In genomic region chr2:70826436-70827230, GRCm38 (mm10) we compare ENCODE assay signal across 8 mouse cellular contexts. TPM values are rescaled to one million over a fixed set of nuclear protein-coding genes. Genes with fewer than 3 reads are reported as not detected.
A peak's percentile ranks its signal among the peaks of the same experiment; 100 is the strongest.
DNase-seq lines count a peak whose midpoint lies in the region; ATAC-seq lines count a peak whose summit lies in the region.

No protein-coding gene starts in this region.

- H3K27ac ChIP-seq in forebrain, embryonic 10.5 days: peak overlapping the region; percentile 100; the same call in 1 of the 2 replicates
- H3K27ac ChIP-seq in forebrain, embryonic 11.5 days (ENCODE audit: low read depth, low read length): no peak overlapping the region
- H3K27ac ChIP-seq in lung, embryonic 15.5 days: no peak overlapping the region
- no peak overlapping the region for H3K27ac ChIP-seq in intestine, embryonic 16.5 days (ENCODE audit: low read length)
- H3K27ac ChIP-seq in midbrain, embryonic 16.5 days (ENCODE audit: low read length): no peak overlapping the region

- peaks cover 29% of the 10 kb centered on the region for H3K4me1 ChIP-seq in forebrain, embryonic 10.5 days
- H3K4me1 ChIP-seq in forebrain, embryonic 11.5 days (replicated peaks; ENCODE audit: control insufficient read depth, insufficient read depth, low read length): 0 out of 2 replicates have a peak, but pooled peaks cover 2% of the 10 kb centered on the region
- H3K4me1 ChIP-seq in lung, embryonic 15.5 days: peaks cover 11% of the 10 kb centered on the region
- peaks cover 13% of the 10 kb centered on the region for H3K4me1 ChIP-seq in intestine, embryonic 16.5 days (ENCODE audit: control insufficient read depth, insufficient read depth, low read length)
- H3K4me1 ChIP-seq in midbrain, embryonic 16.5 days (ENCODE audit: control insufficient read depth, insufficient read depth, low read length): peaks cover 14% of the 10 kb centered on the region

- 87% methylated on average over 8 of the region's 8 CpGs for WGBS in forebrain, embryonic 10.5 days
- 80% methylated on average over 8 of the region's 8 CpGs for WGBS in forebrain, embryonic 11.5 days
- WGBS in lung, embryonic 15.5 days: 78% methylated on average over 8 of the region's 8 CpGs
- WGBS in intestine, embryonic 16.5 days: 65% methylated on average over 8 of the region's 8 CpGs
- 79% methylated on average over 8 of the region's 8 CpGs for WGBS in midbrain, embryonic 16.5 days

- DNase-seq in forebrain, embryonic 10.5 days (ENCODE audit: extremely low spot score, low spot score): no peak
- no peak for DNase-seq in forebrain, embryonic 11.5 days (ENCODE audit: low spot score)
- DNase-seq in lung, postnatal 25 days (ENCODE audit: low spot score): no peak
- DNase-seq in right cerebral cortex, adult 2 months (ENCODE audit: low spot score in 2 of 2): no peak
- DNase-seq in embryo, embryonic 10.5 days (ENCODE audit: low spot score): no peak

- H3K9me3 ChIP-seq in forebrain, embryonic 10.5 days: no peaks in the 10 kb centered on the region
- H3K9me3 ChIP-seq in forebrain, embryonic 11.5 days (ENCODE audit: control insufficient read depth, low read length): no peaks in the 10 kb centered on the region
- H3K9me3 ChIP-seq in lung, embryonic 15.5 days: no peaks in the 10 kb centered on the region
- no peaks in the 10 kb centered on the region for H3K9me3 ChIP-seq in intestine, embryonic 16.5 days (ENCODE audit: control insufficient read depth, low read length)
- H3K9me3 ChIP-seq in midbrain, embryonic 16.5 days (replicated peaks; ENCODE audit: control insufficient read depth, low read length, poor library complexity, severe bottlenecking): no peaks in the 10 kb centered on the region

- no peak overlapping the region for H3K4me2 ChIP-seq in forebrain, embryonic 11.5 days (ENCODE audit: low read depth, low read length, severe bottlenecking)
- H3K4me2 ChIP-seq in lung, embryonic 15.5 days: peak overlapping the region; percentile 65
- H3K4me2 ChIP-seq in intestine, embryonic 16.5 days (ENCODE audit: low read depth, low read length): 0 out of 2 replicates have a peak overlapping the region, but pooled peaks have one; percentile 12
- 0 out of 2 replicates have a peak overlapping the region, but pooled peaks have one; percentile 17 for H3K4me2 ChIP-seq in midbrain, embryonic 16.5 days (ENCODE audit: low read length)

- no peaks in the 10 kb centered on the region for H3K36me3 ChIP-seq in forebrain, embryonic 10.5 days (replicated peaks)
- no peaks in the 10 kb centered on the region for H3K36me3 ChIP-seq in forebrain, embryonic 11.5 days (ENCODE audit: control insufficient read depth, insufficient read depth, low read length)
- no peaks in the 10 kb centered on the region for H3K36me3 ChIP-seq in lung, embryonic 15.5 days
- no peaks in the 10 kb centered on the region for H3K36me3 ChIP-seq in intestine, embryonic 16.5 days (ENCODE audit: control insufficient read depth, insufficient read depth, low read length)
- H3K36me3 ChIP-seq in midbrain, embryonic 16.5 days (ENCODE audit: control insufficient read depth, insufficient read depth, low read length): no peaks in the 10 kb centered on the region

- no peak overlapping the region for H3K9ac ChIP-seq in forebrain, embryonic 11.5 days (ENCODE audit: low read length)
- H3K9ac ChIP-seq in lung, embryonic 15.5 days: no peak overlapping the region
- H3K9ac ChIP-seq in intestine, embryonic 16.5 days (ENCODE audit: low read depth, low read length): no peak overlapping the region
- no peak overlapping the region for H3K9ac ChIP-seq in midbrain, embryonic 16.5 days (ENCODE audit: low read depth, low read length)

- H3K4me3 ChIP-seq in forebrain, embryonic 10.5 days: peak overlapping the region; percentile 93; the same call in 1 of the 2 replicates
- no peak overlapping the region; the same call in 1 of the 2 replicates for H3K4me3 ChIP-seq in forebrain, embryonic 11.5 days (ENCODE audit: low read depth, low read length)
- H3K4me3 ChIP-seq in lung, embryonic 15.5 days: peak overlapping the region; percentile 97; the same call in 1 of the 2 replicates
- no peak overlapping the region for H3K4me3 ChIP-seq in intestine, embryonic 16.5 days (ENCODE audit: low read length)
- H3K4me3 ChIP-seq in midbrain, embryonic 16.5 days (ENCODE audit: low read depth, low read length): no peak overlapping the region; the same call in 1 of the 2 replicates

- no peak for ATAC-seq in forebrain, embryonic 11.5 days (replicated peaks; ENCODE audit: low FRiP score)
- ATAC-seq in lung, embryonic 15.5 days (ENCODE audit: borderline replicate concordance, extremely low read depth, low FRiP score, low TSS enrichment): no peak
- ATAC-seq in intestine, embryonic 16.5 days: no peak
- ATAC-seq in midbrain, embryonic 16.5 days: no peak

- H3K27me3 ChIP-seq in forebrain, embryonic 10.5 days (ENCODE audit: poor library complexity, severe bottlenecking): no peaks in the 10 kb centered on the region
- no peaks in the 10 kb centered on the region for H3K27me3 ChIP-seq in forebrain, embryonic 11.5 days (ENCODE audit: control insufficient read depth, insufficient read depth, low read length)
- no peaks in the 10 kb centered on the region for H3K27me3 ChIP-seq in lung, embryonic 15.5 days
- no peaks in the 10 kb centered on the region for H3K27me3 ChIP-seq in intestine, embryonic 16.5 days (replicated peaks; ENCODE audit: control insufficient read depth, insufficient read depth, low read length)
- H3K27me3 ChIP-seq in midbrain, embryonic 16.5 days (ENCODE audit: control insufficient read depth, insufficient read depth, low read depth, low read length): no peaks in the 10 kb centered on the region

RNA-seq across cellular contexts. Expression of gene Tlk1, which starts 1.1 kb away (rescaled TPM):
- polyA plus RNA-seq in forebrain, embryonic 10.5 days (2016; fragmentation: Nextera tagmentation; extraction: Ambion mirVana): 27.2 and 31.1 TPM in 2 replicates
- 46.8 and 48.7 TPM in 2 replicates for polyA plus RNA-seq in forebrain, embryonic 11.5 days (2014; fragmentation: Nextera tagmentation; extraction: Ambion mirVana)
- polyA plus RNA-seq in lung, embryonic 15.5 days (2015; fragmentation: Nextera tagmentation; extraction: Ambion mirVana): 29.5 and 33.2 TPM in 2 replicates
- 20.2 and 22.6 TPM in 2 replicates for polyA plus RNA-seq in intestine, embryonic 16.5 days (2015; fragmentation: Nextera tagmentation; extraction: Ambion mirVana)
- polyA plus RNA-seq in midbrain, embryonic 16.5 days (2015; fragmentation: Nextera tagmentation; extraction: Ambion mirVana): 17.2 and 20.6 TPM in 2 replicates

Comparison
In these comparisons a context has a peak if more than half of its experiments do, and no peak if none do; other contexts are left out.
1. H3K4me3 ChIP-seq: peak in forebrain, embryonic 10.5 days (single experiment) and lung, embryonic 15.5 days (single experiment); none in forebrain, embryonic 11.5 days (single experiment), intestine, embryonic 16.5 days (single experiment) and midbrain, embryonic 16.5 days (single experiment).